Mouse (Mus musculus) ES-E14 (cell line): ENCODE measurements around the gene Cacna1i. TPM values are rescaled to one million over a fixed set of nuclear protein-coding genes. Genes with fewer than 3 reads are reported as not detected.

Experiments
- DNase-seq: peaks from one replicate; pipeline ENCODE4 v3.0.0-alpha.2; 2013; ENCODE audit warnings: low read depth, low spot score
- H3K27ac ChIP-seq: 2 replicates; pipeline ENCODE4 v1.5.1; 2012; ENCODE audit warnings: low read depth, mild to moderate bottlenecking, low read length, moderate library complexity, mixed read lengths; ENCODE audit not compliant: poor library complexity, insufficient read depth, severe bottlenecking
- H3K36me3 ChIP-seq: 2 replicates; pipeline ENCODE4 v1.6.1; 2012; ENCODE audit warnings: mild to moderate bottlenecking, low read length, moderate library complexity, mixed read lengths; ENCODE audit not compliant: control insufficient read depth, poor library complexity, insufficient read depth, severe bottlenecking
- H3K4me1 ChIP-seq, 2 experiments: fragments of 150-350 bp in 1 of 2; sonication (generic) in 1 of 2; 2 replicates each; pipeline ENCODE4 v1.6.1; 2012; ENCODE audit warnings: low read length in 2 of 2, mild to moderate bottlenecking in 1 of 2, mixed read lengths in 1 of 2; ENCODE audit not compliant: control insufficient read depth in 2 of 2, insufficient read depth in 2 of 2, poor library complexity in 1 of 2
- H3K4me3 ChIP-seq, 2 experiments: fragments of 150-350 bp in 1 of 2; sonication (generic) in 1 of 2; 2 replicates each; pipeline ENCODE4 v1.5.1; 2012; ENCODE audit warnings: low read length in 2 of 2, low read depth in 1 of 2, mild to moderate bottlenecking in 1 of 2, mixed read lengths in 1 of 2; ENCODE audit not compliant: insufficient read depth in 1 of 2, poor library complexity in 1 of 2, severe bottlenecking in 1 of 2
- H3K9ac ChIP-seq: 2 replicates; pipeline ENCODE4 v1.6.1; 2012; ENCODE audit warnings: low read depth, mild to moderate bottlenecking, low read length, mixed read lengths; ENCODE audit not compliant: poor library complexity, insufficient read depth, severe bottlenecking
- H3K9me3 ChIP-seq: fragments of 150-350 bp; sonication (generic); 2 replicates; pipeline ENCODE4 v1.6.1; 2012; ENCODE audit warnings: low read depth, mild to moderate bottlenecking, low read length; ENCODE audit not compliant: control insufficient read depth, insufficient read depth
- CHD2 ChIP-seq: IDR thresholded peaks from 2 replicates; pipeline ENCODE4 v1.6.1; 2014; ENCODE audit warnings: mild to moderate bottlenecking, low read depth, low read length, inconsistent platforms
- HCFC1 ChIP-seq: IDR thresholded peaks from 2 replicates; pipeline ENCODE4 v1.6.1; 2012; ENCODE audit warnings: low read length, inconsistent platforms, borderline replicate concordance; ENCODE audit not compliant: insufficient read depth
- MAFK ChIP-seq: IDR thresholded peaks from 2 replicates; pipeline ENCODE4 v1.6.1; 2014; ENCODE audit warnings: mild to moderate bottlenecking, low read depth, low read length, inconsistent platforms; ENCODE audit not compliant: insufficient read depth
- ZC3H11A ChIP-seq: IDR thresholded peaks from 2 replicates; pipeline ENCODE4 v1.6.1; 2012; ENCODE audit warnings: low read depth, mild to moderate bottlenecking, inconsistent platforms, low read length, borderline replicate concordance
- ZNF384 ChIP-seq: IDR thresholded peaks from 2 replicates; pipeline ENCODE4 v1.6.1; 2012; ENCODE audit warnings: low read depth, low read length, inconsistent platforms
- in situ Hi-C, 2 experiments: fragments of 600-800 bp; cut with MboI; formaldehyde crosslinking; loops; one replicate each; pipeline ENCODE4 v1.15.1; 2025; ENCODE audit warnings: low sequenced_read_pairs in 2 of 2, inconsistent platforms in 1 of 2; ENCODE audit not compliant: unreplicated experiment in 2 of 2
- total RNA-seq: library from RNA; depleted of rRNA; stranded (reverse); fragments of 300-350 nt; gene quantifications from 2 replicates; pipeline ENCODE4 v1.2.3, GENCODE M21; 2012; rRNA removed

Cacna1i gene
- total RNA-seq, result 0.69 and 1.7 TPM in 2 replicates

- H3K27ac ChIP-seq, result no peak within 1 kb of the TSS
- DNase-seq, result no peak
- peaks cover 0 to 5% of the 10 kb centered on the region in 2 experiments; a peak in 2 of 4 replicates for H3K4me1 ChIP-seq
- TF ChIP-seq CHD2, result no peak
- TF ChIP-seq ZNF384, result no peak
- TF ChIP-seq MAFK, result no peak
- no peak for TF ChIP-seq HCFC1
- no peak for TF ChIP-seq ZC3H11A
- peak within 1 kb of the TSS; percentile 60 to 62 for H3K4me3 ChIP-seq
- H3K9me3 ChIP-seq, result no peaks in the 10 kb centered on the region
- in situ Hi-C loops, result no loop called here
- H3K9ac ChIP-seq, result peak within 1 kb of the TSS; percentile 64
- H3K36me3 ChIP-seq, result no peaks in the 10 kb centered on the region
Observed at GRCm38 (mm10) chr15:80286851-80287415, at the start of gene Cacna1i. Gene Cacna1i, plus strand, starts transcription at chr15:80287238.

GRCm38 (mm10) chr15:80248135-80248534 is 38.9 kb upstream of the Cacna1i start:
- no peak for TF ChIP-seq CHD2
- no peak for TF ChIP-seq ZC3H11A
- TF ChIP-seq ZNF384, result no peak
- DNase-seq, result no peak
- Histone ChIP-seq H3K4me1 (no peaks in the 10 kb centered on the region), H3K4me3 (no peak overlapping the region), H3K9ac (no peak overlapping the region), H3K9me3 (no peaks in the 10 kb centered on the region), H3K27ac (no peak overlapping the region), H3K36me3 (peaks cover 38% of the 10 kb centered on the region)
- in situ Hi-C loops, result no loop called here

GRCm38 (mm10) chr15:80248596-80248995 is 38.4 kb upstream of the Cacna1i start:
- no peaks in the 10 kb centered on the region for H3K9me3 ChIP-seq
- H3K27ac ChIP-seq, result no peak overlapping the region
- DNase-seq, result no peak
- H3K4me3 ChIP-seq, result no peak overlapping the region
- peaks cover 36% of the 10 kb centered on the region for H3K36me3 ChIP-seq
- no peaks in the 10 kb centered on the region for H3K4me1 ChIP-seq
- no peak overlapping the region for H3K9ac ChIP-seq
- TF ChIP-seq CHD2 (no peak), ZNF384 (no peak), ZC3H11A (no peak), MAFK (no peak), HCFC1 (no peak)
- in situ Hi-C loops, result no loop called here

GRCm38 (mm10) chr15:80249672-80250071 is 37.4 kb upstream of the Cacna1i start:
- in situ Hi-C loops, result no loop called here
- peaks cover 35% of the 10 kb centered on the region for H3K36me3 ChIP-seq
- H3K27ac ChIP-seq, result no peak overlapping the region

GRCm38 (mm10) chr15:80250586-80250985 is 36.5 kb upstream of the Cacna1i start:
- no peak overlapping the region for H3K27ac ChIP-seq
- in situ Hi-C loops, result no loop called here
- peaks cover 34% of the 10 kb centered on the region for H3K36me3 ChIP-seq

More at GRCm38 (mm10) chr15:80249672-80250071, 37.4 kb upstream of the Cacna1i start:
- no peaks in the 10 kb centered on the region for H3K4me1 ChIP-seq
- TF ChIP-seq CHD2 (no peak), ZC3H11A (no peak)
- no peak overlapping the region for H3K9ac ChIP-seq
- H3K9me3 ChIP-seq, result no peaks in the 10 kb centered on the region
- no peak overlapping the region for H3K4me3 ChIP-seq
- DNase-seq, result no peak

More at GRCm38 (mm10) chr15:80250586-80250985, 36.5 kb upstream of the Cacna1i start:
- Histone ChIP-seq H3K4me1 (no peaks in the 10 kb centered on the region), H3K9ac (no peak overlapping the region), H3K9me3 (no peaks in the 10 kb centered on the region), H3K4me3 (no peak overlapping the region)
- no peak for DNase-seq
- no peak for TF ChIP-seq HCFC1
- no peak for TF ChIP-seq ZC3H11A
- no peak for TF ChIP-seq MAFK
- TF ChIP-seq ZNF384, result no peak
- TF ChIP-seq CHD2, result no peak
